Mouse (Mus musculus) lung, embryonic 15.5 days (tissue): ENCODE measurements around the gene Wt1. TPM values are rescaled to one million over a fixed set of nuclear protein-coding genes. Genes with fewer than 3 reads are reported as not detected.

Experiments
- ATAC-seq: fragments of 200-750 bp; cut with Nextera tagmentation; 2 replicates; pipeline ENCODE4 v1.8.0; 2017; ENCODE audit warnings: moderate number of reproducible peaks, borderline replicate concordance; ENCODE audit not compliant: low FRiP score, low TSS enrichment; ENCODE audit errors: extremely low read depth
- H3K27ac ChIP-seq: fragments of 300-500 bp; sonication (generic); 2 replicates; pipeline ENCODE4 v1.5.1; 2015; ENCODE audit warnings: moderate library complexity, mild to moderate bottlenecking, inconsistent platforms
- H3K27me3 ChIP-seq: fragments of 300-500 bp; sonication (generic); 2 replicates; pipeline ENCODE4 v1.6.1; 2015; ENCODE audit warnings: inconsistent platforms
- H3K36me3 ChIP-seq: fragments of 300-500 bp; sonication (generic); 2 replicates; pipeline ENCODE4 v1.6.1; 2015; ENCODE audit warnings: inconsistent platforms
- H3K4me1 ChIP-seq: fragments of 300-500 bp; sonication (generic); 2 replicates; pipeline ENCODE4 v1.6.1; 2015; ENCODE audit warnings: inconsistent platforms
- H3K4me2 ChIP-seq: fragments of 300-500 bp; sonication (generic); 2 replicates; pipeline ENCODE4 v1.6.1; 2015; ENCODE audit warnings: inconsistent platforms, mild to moderate bottlenecking, moderate library complexity
- H3K4me3 ChIP-seq: fragments of 300-500 bp; sonication (generic); 2 replicates; pipeline ENCODE4 v1.5.1; 2015; ENCODE audit warnings: mild to moderate bottlenecking, inconsistent platforms
- H3K9ac ChIP-seq: fragments of 300-500 bp; sonication (generic); 2 replicates; pipeline ENCODE4 v1.6.1; 2015; ENCODE audit warnings: inconsistent platforms
- H3K9me3 ChIP-seq: fragments of 300-500 bp; sonication (generic); 2 replicates; pipeline ENCODE4 v1.6.1; 2016; ENCODE audit warnings: inconsistent platforms
- WGBS: fragments of 180-500 bp; shearing (Covaris S2); methylation state at CpG from one replicate; pipeline ENCODE4 v1.1.7; 2015; 5-methylcytosine and 5-hydroxymethylcytosine counted together
- polyA plus RNA-seq: library from polyadenylated mRNA; unstranded; fragments of >200 nt; fragmentation: Nextera tagmentation; extraction: Ambion mirVana; gene quantifications from 2 replicates; pipeline ENCODE4 v1.2.1, GENCODE M21; 2015

The Wt1 gene
- 5.4 and 7.9 TPM in 2 replicates for polyA plus RNA-seq

DNA sequence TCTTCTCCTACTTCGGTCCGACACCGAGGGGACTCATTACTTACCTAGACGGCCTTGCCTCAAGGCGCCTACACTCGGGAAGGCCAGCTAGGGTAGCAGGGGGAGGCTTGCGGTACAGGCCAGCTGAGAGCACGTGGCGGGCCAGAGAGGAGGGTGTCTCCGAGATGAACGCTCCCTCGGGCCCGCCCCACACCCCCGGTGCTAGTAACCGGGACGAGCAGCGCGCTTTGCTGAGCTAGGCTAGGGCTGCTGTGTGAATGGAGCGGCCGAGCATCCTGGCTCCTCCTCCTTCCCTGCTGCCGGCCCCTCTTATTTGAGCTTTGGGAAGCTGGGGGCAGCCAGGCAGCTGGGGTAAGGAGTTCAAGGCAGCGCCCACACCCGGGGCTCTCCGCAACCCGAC, at the start of gene Wt1:
Wt1 (plus strand) TSS at position 251 of the 400 bp plus-strand sequence.
- under 1% methylated on average over 25 of the region's 25 CpGs for WGBS
- Histone ChIP-seq H3K27ac (no peak within 1 kb of the TSS), H3K4me2 (peak within 1 kb of the TSS; percentile 44), H3K4me1 (peaks cover 23% of the 10 kb centered on the region), H3K36me3 (no peaks in the 10 kb centered on the region), H3K9ac (no peak within 1 kb of the TSS), H3K9me3 (no peaks in the 10 kb centered on the region), H3K27me3 (peaks cover 98% of the 10 kb centered on the region), H3K4me3 (peak within 1 kb of the TSS; percentile 33)
- peak; percentile 63; the same call in 1 of the 2 replicates for ATAC-seq

DNA sequence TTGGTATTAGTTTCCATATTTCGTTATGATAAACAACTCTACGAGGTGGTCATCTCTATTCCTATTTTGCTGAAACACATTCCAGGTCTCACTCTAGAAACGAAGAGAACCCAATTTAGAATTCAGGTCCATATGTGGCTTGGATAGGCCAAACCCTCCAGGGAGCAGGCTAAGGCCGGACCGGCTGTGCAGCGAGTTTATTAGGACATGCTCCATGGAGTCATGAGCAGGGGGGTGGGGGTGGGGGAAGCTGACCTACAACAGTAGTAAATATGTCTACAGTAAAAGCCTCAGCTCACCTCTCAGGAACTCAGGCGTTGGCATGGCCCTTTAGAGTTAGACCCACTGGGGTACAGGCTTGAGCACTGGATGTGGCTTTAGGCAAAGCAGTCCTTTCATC, 49.2 kb upstream of the Wt1 start:
- no peak for ATAC-seq
- no peak overlapping the region for H3K4me2 ChIP-seq
- no peaks in the 10 kb centered on the region for H3K27me3 ChIP-seq
- no peaks in the 10 kb centered on the region for H3K36me3 ChIP-seq
- 90% methylated on average over 7 of the region's 7 CpGs for WGBS
- H3K9me3 ChIP-seq: no peaks in the 10 kb centered on the region
- H3K4me3 ChIP-seq: no peak overlapping the region
- no peaks in the 10 kb centered on the region; the same call in 1 of the 2 replicates for H3K4me1 ChIP-seq
- H3K27ac ChIP-seq: no peak overlapping the region
- no peak overlapping the region for H3K9ac ChIP-seq

DNA sequence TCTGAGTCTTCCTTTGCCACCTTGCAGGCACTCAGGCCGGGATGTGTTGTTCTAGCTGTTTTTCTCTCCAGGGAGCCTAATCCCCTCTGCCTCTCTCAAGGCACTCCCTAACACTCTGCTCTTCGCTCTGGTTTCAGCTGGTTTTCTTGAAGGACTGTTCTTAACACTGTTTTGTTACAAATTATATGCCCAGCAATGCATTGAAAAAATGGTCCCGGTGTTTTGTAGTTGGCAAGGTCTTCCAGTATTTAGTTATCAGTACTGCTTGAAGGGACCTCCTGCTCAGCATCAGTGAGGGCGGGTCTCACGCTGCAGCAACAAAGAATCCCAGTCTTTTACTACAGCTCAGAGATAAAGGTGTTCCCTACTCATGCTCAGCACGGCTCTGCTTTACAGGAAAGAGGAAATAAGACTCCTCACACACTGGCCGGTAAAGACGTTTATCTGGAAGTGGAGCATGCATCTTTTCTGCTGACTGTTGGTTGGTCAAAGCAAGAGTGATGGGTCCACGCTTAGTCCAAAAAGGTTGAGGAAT, 44.0 kb upstream of the Wt1 start:
- no peak overlapping the region for H3K9ac ChIP-seq
- 28% methylated on average over 9 of the region's 9 CpGs for WGBS
- H3K27ac ChIP-seq: no peak overlapping the region
- H3K4me2 ChIP-seq: no peak overlapping the region
- no peaks in the 10 kb centered on the region for H3K36me3 ChIP-seq
- no peaks in the 10 kb centered on the region for H3K4me1 ChIP-seq
- no peaks in the 10 kb centered on the region for H3K27me3 ChIP-seq
- H3K9me3 ChIP-seq: no peaks in the 10 kb centered on the region
- H3K4me3 ChIP-seq: no peak overlapping the region
- ATAC-seq: no peak

DNA sequence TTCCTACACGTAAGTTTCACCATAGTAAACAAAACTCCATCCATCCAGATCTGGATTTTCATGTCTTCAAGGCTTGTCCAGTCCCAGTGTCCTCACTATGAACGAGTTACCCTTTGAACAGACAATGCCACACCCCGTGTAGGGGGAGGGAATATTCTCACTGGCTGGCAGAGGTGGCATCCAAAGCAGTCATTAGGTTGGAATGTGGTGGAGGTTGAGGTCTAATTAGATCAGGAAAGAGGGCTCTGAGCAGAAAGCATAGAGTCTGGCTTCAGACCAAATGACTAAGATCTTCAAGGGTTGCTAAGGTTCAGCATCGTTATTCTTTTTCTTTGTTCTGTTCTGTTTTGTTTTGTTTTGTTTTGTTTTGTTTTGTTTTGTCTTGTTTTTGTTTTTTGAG, 42.3 kb upstream of the Wt1 start:
- no peak overlapping the region for H3K4me2 ChIP-seq
- WGBS: 75% methylated on average over 4 of the region's 4 CpGs
- no peak overlapping the region for H3K27ac ChIP-seq
- H3K9me3 ChIP-seq: no peaks in the 10 kb centered on the region
- no peak overlapping the region for H3K9ac ChIP-seq
- no peaks in the 10 kb centered on the region for H3K36me3 ChIP-seq
- peaks cover under 1% of the 10 kb centered on the region; the same call in 1 of the 2 replicates for H3K4me1 ChIP-seq
- ATAC-seq: no peak
- H3K4me3 ChIP-seq: no peak overlapping the region
- no peaks in the 10 kb centered on the region for H3K27me3 ChIP-seq

DNA sequence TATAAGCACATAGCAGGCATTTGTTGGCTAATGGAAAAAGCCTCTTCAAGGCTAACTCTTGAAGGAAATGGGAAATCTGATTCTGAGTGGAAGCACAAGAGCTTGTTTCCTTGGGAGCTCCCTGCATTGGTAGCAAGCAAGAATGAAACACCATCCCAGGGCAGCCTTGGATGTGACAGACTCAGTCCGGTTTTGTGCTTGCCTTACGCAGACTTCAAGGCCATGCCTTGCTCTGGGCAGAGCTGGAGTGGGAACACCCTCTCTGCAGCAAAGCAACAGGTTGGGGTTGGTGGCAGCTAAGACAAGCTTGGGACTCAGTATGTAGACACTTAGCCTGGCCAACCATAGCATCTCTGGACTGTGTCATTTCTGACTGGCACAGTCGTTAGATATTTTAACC, 40.2 kb upstream of the Wt1 start:
- 93% methylated on average over 3 of the region's 3 CpGs for WGBS
- no peaks in the 10 kb centered on the region for H3K9me3 ChIP-seq
- no peaks in the 10 kb centered on the region for H3K36me3 ChIP-seq
- no peak overlapping the region for H3K27ac ChIP-seq
- H3K4me2 ChIP-seq: no peak overlapping the region
- no peaks in the 10 kb centered on the region for H3K27me3 ChIP-seq
- no peak overlapping the region for H3K9ac ChIP-seq
- peaks cover 15% of the 10 kb centered on the region for H3K4me1 ChIP-seq
- no peak overlapping the region for H3K4me3 ChIP-seq
- ATAC-seq: no peak

DNA sequence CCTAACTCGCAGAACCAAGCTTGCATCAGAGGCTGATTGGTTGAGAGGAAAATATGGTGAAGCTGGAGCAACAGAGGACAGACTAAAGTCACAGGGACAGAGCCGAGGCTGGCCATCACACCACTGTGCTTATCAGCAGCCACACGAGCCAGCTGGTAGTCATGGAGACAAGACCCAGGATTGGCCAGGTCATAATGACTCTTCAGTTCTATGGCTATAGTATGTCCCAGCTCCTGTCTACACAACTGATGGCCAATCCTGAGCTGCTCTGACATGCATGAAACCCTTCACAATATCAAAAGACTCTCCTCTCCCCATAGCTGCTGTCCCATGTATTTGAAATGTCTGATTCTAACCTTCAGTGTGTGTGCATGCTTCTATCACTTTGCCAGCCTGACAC, 38.3 kb upstream of the Wt1 start:
- Histone ChIP-seq H3K4me1 (peaks cover 15% of the 10 kb centered on the region), H3K4me3 (no peak overlapping the region), H3K27me3 (no peaks in the 10 kb centered on the region), H3K9me3 (no peaks in the 10 kb centered on the region), H3K27ac (no peak overlapping the region), H3K4me2 (no peak overlapping the region), H3K36me3 (no peaks in the 10 kb centered on the region), H3K9ac (no peak overlapping the region)
- 56% methylated on average over 3 of the region's 3 CpGs for WGBS
- ATAC-seq: no peak

DNA sequence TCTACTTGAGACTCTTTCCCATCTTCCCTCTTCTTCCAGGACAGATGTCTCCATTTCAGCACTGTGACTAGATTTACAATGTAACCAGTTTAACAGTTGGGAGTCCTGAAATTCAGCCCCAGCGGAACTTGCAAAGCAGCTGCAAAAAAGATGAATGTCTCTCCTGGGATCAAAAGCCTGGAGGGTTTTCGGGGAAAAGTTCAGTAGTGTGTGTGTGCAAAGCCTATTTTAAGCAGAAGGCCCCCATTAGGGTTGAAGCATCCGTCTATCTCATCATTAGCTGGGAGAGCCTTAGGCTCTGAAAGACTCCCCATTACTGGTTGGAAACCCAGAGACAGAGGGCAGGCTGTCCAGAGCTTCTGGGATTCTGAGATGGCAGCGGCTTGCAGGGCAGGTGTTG, 37.2 kb upstream of the Wt1 start:
- H3K4me2 ChIP-seq: no peak overlapping the region
- no peak for ATAC-seq
- H3K4me1 ChIP-seq: peaks cover 15% of the 10 kb centered on the region
- H3K27me3 ChIP-seq: no peaks in the 10 kb centered on the region
- no peaks in the 10 kb centered on the region for H3K9me3 ChIP-seq
- no peak overlapping the region for H3K4me3 ChIP-seq
- H3K27ac ChIP-seq: no peak overlapping the region
- no peaks in the 10 kb centered on the region for H3K36me3 ChIP-seq
- H3K9ac ChIP-seq: no peak overlapping the region
- WGBS: 45% methylated on average over 4 of the region's 4 CpGs

DNA sequence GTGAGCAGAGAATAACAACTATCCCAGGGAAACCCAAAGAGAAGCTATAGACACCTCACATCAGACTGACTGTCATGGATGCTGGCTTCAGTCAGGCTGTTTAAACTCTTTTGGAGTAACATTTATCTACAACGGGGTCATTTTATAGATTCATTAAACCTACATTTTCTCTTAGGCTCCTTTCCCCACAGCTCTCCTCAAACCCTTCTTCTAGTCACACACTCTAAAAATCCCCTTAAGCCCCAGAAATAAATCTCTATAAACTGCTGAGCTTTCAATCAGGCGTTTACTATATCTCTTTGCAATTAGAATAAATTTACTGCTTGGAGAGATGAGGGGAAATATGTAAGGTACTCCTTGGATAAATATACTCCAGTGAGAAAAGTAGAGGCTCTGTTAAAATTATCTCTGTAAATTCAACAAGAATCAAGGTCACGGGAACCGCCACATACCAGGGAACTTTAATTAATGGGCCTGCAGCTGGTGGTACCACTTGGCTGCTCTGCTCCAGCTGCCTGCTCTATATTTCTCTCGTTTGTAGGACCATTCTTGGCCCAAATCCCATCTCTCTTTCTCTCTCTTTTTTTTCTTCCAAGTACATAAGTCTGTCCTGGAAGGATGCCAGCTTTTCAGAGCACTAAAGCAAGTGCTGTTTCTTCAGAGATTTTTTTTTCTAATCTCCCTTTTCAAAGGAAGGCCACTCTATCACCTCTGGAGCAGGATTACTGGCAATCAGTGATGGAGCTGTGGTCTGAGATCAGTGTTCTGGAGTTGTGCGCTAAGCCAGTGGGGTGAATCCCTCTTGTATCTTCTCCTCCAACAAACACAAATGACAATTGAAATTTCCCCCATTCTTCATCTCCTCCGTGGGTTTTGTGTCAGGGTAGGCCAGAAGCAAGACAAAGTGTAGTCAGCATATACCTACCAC, 36.5 kb upstream of the Wt1 start:
- 18% methylated on average over 7 of the region's 7 CpGs for WGBS
- Histone ChIP-seq H3K4me1 (peaks cover 15% of the 10 kb centered on the region), H3K36me3 (no peaks in the 10 kb centered on the region), H3K27me3 (no peaks in the 10 kb centered on the region), H3K4me3 (no peak overlapping the region), H3K9ac (no peak overlapping the region), H3K4me2 (no peak overlapping the region), H3K27ac (no peak overlapping the region), H3K9me3 (no peaks in the 10 kb centered on the region)
- peak; percentile 42; the same call in 1 of the 2 replicates for ATAC-seq

DNA sequence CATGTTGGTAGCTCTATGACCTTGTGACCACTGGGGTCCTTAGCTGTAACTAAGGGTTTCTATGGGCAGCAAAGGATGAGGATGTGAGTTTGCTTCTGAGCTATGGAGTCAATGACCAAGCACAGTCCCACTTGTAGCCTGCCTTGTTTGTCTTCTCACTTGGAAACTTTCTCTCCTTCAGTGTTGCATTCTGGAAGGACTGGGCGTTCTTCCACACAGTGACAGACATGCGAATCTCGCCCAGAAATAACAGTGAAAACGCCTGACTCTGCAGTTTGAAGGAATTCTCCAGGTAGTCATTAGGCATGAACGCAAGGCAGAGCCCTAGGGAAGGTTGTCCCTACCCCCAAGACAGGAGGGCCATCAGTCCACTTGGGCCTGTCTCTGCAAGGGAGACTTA, 35.3 kb upstream of the Wt1 start:
- H3K36me3 ChIP-seq: no peaks in the 10 kb centered on the region
- H3K4me2 ChIP-seq: no peak overlapping the region
- H3K9ac ChIP-seq: no peak overlapping the region
- no peak overlapping the region for H3K4me3 ChIP-seq
- H3K9me3 ChIP-seq: no peaks in the 10 kb centered on the region
- H3K4me1 ChIP-seq: peaks cover 15% of the 10 kb centered on the region
- no peak for ATAC-seq
- no peak overlapping the region for H3K27ac ChIP-seq
- H3K27me3 ChIP-seq: no peaks in the 10 kb centered on the region
- WGBS: 66% methylated on average over 5 of the region's 5 CpGs

DNA sequence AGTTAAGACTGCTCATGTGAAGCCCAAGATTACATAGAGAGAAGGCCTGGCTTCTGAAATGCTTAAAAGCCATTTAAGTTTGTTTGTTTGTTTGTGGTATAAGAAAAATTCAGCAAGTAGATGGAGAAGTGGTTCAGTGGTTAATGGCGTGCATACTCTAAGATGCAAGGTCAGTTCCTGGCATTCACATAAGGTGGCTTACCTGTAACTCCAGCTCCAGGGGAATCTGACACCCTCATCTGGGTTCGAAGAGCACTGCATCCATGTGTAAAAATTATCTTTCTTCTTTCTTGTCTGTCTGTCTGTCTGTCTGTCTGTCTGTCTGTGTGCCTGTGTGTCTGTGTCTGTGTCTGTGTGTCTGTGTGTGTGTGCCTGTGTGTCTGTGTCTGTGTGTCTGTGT, 34.6 kb upstream of the Wt1 start, which contains the start of gene Gm11060:
Gm11060 (plus strand) TSS at position 301 of the 400 bp plus-strand sequence.
- no peak for ATAC-seq
- no peak within 1 kb of the TSS for H3K9ac ChIP-seq
- H3K4me2 ChIP-seq: no peak within 1 kb of the TSS
- no peaks in the 10 kb centered on the region for H3K27me3 ChIP-seq
- WGBS: 79% methylated on average over 2 of the region's 2 CpGs
- H3K9me3 ChIP-seq: no peaks in the 10 kb centered on the region
- no peak within 1 kb of the TSS for H3K4me3 ChIP-seq
- H3K27ac ChIP-seq: no peak within 1 kb of the TSS
- peaks cover 15% of the 10 kb centered on the region for H3K4me1 ChIP-seq
- no peaks in the 10 kb centered on the region for H3K36me3 ChIP-seq

DNA sequence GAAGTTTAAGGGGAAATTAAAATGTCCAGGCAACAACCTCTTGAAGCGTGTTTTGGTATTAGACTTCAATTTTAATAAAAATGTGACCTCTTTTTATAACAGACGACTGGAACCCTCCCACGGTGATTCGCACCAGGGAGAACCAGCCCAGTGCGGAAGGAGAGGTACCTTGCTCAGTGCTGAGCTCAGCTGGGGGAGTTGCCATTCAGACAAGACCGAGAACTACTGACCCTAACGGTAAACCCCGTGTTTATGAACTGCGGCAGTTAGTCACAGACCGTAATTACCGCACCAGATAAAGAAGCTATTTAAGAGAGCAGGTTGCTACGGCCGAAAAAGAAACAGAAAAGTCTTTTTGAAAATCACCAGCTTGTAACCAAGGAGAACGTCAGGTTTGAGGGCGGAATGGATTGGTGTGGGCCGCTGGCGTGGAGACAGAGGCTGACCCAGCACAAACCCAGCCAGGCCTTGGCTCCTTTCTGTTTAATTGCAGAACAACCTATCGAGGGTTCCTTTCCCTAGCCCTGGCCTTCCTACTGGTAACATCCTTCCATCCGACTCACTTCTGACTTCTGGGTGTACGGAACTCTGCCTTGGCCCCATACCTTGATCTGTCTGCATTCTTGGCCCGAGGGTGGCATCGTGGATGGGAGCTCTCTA, 28.9 kb upstream of the Wt1 start:
- H3K4me3 ChIP-seq: no peak overlapping the region
- H3K4me2 ChIP-seq: no peak overlapping the region
- no peak overlapping the region for H3K9ac ChIP-seq
- no peak for ATAC-seq
- H3K36me3 ChIP-seq: no peaks in the 10 kb centered on the region
- no peaks in the 10 kb centered on the region for H3K9me3 ChIP-seq
- H3K27ac ChIP-seq: no peak overlapping the region
- no peaks in the 10 kb centered on the region for H3K4me1 ChIP-seq
- WGBS: 85% methylated on average over 22 of the region's 22 CpGs
- H3K27me3 ChIP-seq: no peaks in the 10 kb centered on the region

DNA sequence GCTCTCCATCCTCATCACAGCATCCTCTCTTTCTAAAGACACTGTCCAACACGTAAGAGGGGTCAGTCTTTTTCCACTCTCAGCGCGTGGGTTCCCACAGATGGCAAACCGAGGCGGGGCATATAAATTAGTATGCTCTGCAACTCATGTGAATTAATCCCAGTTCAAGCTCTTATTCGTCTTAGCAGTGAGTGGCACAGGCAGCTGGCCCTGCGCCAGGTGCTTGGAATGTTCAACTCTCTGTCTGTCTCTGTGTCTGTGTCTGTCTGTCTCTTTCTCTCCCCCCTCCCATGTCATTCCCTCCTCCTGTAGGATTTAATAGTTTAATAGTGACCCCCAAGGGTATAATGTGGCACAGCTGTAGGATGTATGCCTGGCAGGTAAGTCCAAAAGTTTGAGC, 26.9 kb upstream of the Wt1 start:
- no peaks in the 10 kb centered on the region for H3K36me3 ChIP-seq
- no peak overlapping the region for H3K9ac ChIP-seq

More for the DNA sequence above, 26.9 kb upstream of the Wt1 start:
- no peaks in the 10 kb centered on the region for H3K4me1 ChIP-seq
- H3K4me2 ChIP-seq: no peak overlapping the region
- no peaks in the 10 kb centered on the region for H3K27me3 ChIP-seq
- H3K4me3 ChIP-seq: no peak overlapping the region
- ATAC-seq: no peak
- no peaks in the 10 kb centered on the region for H3K9me3 ChIP-seq
- no peak overlapping the region for H3K27ac ChIP-seq
- WGBS: 67% methylated on average over 7 of the region's 7 CpGs
